Mouse (Mus musculus) hindlimb bud, embryonic 11.5 days (tissue): ENCODE results near the gene Pyy.
A peak's percentile ranks its signal among the peaks of the same experiment; 100 is the strongest.

Source experiments
- DNase-seq: peaks from one replicate; pipeline ENCODE4 v3.0.0-alpha.2; 2012; ENCODE audit warnings: low read depth, low spot score; ENCODE audit errors: extremely low spot score

Gene Pyy

DNA sequence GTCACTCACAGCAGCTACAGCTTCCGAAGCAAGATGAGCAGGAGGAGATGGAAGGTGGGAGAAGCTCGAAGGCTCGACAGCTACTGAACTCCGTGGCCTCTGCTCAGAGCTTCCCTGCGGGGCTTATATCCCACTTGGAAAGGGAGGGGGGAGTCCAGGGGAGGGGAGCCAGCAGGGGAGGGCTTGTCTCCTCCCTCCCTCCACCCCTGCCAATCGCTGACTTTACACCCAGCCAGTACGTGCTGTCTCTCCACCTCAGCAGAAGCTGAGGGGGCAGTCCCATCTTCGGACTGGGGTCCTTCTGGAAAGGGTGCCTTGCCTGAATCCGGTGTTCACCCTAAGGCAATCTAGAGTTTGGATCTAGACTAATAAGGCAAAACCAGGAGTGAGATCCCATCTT is at the start of gene Pyy:
Gene Pyy (minus strand): TSS at position 101 of the 400 bp plus-strand sequence.
- no peak for DNase-seq

DNA sequence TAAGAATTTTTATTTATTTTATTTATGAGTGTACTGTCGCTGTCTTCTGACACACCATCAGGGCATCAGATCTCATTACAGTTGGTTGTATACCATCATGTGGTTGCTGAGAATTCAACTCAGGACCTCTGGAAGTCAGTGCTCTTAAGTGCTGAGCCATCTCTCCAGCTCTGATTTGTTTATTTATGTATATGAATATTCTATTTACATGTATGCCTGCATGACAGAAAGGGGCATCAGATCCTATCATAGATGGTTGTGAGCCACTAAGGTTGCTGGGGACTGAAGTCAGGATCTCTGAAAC is 49.1 kb upstream of the Pyy start:
- DNase-seq: no peak

GRCm38 (mm10) chr11:102156039-102156785 is 48.6 kb upstream of the Pyy start, which contains the start of gene Tmem101:
TSS of gene Tmem101 (minus strand) at chr11:102156404.
- DNase-seq: peak; percentile 93

DNA sequence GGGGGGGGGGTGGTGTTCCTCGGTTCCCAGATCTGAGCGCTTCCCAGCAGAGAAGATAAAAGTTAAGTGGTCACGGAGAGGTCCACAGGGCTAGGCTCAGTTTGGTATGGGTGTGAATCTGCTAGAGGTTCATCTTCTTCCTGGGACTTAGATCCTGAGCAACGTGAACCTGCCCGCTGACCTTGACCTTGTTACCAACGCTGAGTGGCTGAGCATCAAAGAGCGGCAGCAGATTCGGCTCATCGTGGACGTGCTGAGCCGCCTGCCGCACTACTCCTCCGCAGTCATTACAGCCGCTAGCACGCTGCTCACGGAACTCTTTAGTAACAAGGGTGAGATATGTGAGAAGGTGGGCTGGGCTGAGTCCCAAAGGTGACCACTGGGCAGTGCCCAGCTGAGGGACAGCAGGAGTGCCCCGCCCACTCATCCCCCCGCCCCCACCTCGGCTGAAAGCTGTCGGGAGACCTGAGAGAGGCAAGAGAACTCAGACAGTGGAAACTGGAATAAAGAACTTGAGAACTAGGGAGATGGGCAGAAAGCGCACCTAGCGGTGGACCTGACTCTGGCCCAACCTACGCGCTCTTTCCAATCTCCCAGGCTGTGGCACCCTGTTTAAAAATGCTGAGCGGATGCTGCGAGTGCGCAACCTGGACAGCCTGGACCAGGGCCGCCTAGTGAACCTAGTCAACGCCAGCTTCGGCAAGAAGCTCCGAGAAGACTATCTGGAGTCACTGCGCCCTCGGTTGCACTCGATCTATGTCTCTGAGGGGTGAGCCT is 39.8 kb upstream of the Pyy start:
- DNase-seq: no peak

DNA sequence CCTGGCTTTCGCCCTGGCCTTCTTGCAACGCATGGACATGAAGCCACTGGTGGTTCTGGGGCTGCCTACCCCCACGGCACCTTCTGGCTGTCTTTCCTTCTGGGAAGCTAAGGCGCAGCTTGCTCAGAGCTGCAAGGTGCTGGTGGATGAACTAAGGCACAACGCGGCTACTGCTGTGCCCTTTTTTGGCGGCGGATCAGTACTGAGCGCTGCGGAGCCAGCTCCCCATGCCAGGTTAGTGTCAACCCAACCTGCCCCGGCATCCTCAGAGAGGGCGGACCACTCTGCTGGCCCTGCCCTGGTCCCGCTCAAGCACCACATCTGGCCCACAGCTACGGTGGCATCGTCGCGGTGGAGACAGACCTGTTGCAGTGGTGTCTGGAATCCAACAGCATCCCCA is 38.9 kb upstream of the Pyy start:
- no peak for DNase-seq

DNA sequence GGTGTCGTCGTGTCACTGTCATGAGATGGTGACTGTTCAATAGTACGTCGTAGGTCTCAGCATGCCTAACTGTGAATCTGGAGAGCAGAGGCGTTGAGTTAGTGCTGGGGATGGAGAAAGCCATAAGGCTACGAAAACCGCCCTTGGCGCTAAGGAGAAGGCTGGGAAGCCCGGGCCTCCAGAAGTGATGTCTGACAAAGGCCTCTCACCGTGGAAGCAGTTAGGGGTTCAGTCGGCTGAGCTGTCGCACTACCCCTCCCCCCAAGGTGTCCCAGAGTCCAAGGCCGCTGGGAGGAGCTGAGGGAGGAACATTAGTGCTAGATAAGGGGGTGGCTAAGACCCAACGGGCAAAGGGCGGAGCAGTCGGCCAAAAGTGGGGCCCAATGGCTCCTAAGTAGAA is 38.4 kb upstream of the Pyy start:
- no peak for DNase-seq

GRCm38 (mm10) chr11:102145471-102146001 is 37.9 kb upstream of the Pyy start, which contains the start of gene Nags:
TSS of gene Nags (plus strand) at chr11:102145513.
- no peak for DNase-seq

DNA sequence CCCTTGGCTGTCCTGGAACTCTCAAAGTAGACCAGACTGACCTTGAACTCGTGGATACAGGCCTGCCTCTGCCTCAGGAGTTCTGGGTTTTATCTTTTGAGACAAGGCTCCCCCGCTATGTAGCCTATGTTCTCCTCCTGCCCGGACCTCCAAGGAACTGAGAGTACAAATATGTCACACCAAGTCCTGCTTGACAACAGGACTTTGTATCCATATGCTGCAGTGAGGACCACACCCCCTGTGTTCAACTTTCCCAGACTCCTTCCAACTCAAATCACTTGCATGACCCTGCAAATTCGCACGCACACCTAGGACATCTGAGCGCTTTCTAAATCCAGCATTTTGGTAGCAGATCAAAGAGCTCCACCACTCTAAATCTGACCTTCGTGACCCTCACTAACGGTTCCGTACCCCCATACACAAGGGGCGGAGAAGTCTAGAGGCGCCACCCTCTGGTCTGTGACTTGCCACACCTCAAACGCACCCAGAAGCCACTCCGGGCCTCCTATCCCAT is 37.4 kb upstream of the Pyy start:
- no peak for DNase-seq

DNA sequence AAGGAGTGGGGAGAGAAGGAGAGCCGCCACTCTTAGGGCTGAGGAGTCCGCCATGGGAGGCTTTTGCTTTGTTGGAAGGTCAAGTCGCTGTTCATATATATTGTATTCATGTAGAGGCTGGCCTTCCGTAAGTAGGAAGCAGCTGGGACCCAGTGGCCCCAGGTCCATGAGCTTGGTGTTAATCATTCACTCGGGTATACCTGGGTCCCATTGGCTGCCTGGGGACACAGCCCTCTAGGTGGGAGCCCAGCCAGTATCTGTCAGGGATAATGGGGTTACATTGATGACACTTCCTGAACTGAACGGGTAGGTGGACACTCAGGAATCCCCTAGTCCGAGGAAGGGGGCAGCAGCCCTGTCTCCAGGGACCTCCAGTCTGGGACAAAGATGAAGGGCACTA is 34.7 kb upstream of the Pyy start:
- DNase-seq: no peak

DNA sequence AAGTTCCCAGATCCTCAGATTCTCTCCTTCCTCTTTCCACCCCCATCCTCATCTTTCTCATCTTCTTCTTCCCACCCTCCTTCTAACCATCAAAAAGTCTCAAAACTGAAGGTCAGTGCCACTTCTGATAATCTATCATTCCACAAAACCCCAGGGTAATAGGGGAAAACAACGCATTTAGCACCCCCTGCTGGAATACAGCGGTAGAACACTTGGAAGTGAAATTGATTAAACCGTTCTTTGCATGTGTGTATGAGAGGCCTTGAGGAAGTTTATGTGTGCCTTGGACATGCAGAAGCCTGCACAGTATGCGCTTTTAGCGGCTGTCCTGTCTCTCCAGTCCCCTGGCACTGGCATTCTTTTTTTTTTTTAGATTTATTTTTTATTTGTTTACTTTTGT is 32.9 kb upstream of the Pyy start:
- DNase-seq: peak; percentile 81

GRCm38 (mm10) chr11:102138447-102138740 is 30.8 kb upstream of the Pyy start:
- no peak for DNase-seq

- no peak for DNase-seq
These were observed 30.2 kb upstream of the Pyy start for GRCm38 (mm10) chr11:102137625-102138446.

DNA sequence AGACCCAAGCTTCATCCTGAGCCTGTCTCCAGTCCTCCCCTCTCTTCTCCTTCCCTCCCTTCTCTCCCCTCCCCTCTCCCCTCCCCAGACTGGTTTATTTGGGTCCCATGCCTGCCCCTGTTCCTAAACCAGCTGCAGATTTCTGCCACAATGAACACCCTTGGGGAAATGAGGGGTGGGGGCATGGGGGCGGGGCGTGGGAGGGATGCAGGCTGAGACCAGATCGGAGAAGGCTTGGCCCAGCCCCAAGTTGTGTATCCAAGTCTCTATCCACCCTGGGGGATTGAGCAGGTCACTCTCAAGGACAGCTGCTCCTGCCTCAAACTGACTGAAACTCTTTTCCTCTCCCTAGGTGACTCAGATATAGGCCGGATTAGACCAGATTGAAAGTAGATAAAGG is 26.9 kb upstream of the Pyy start:
- DNase-seq: no peak

DNA sequence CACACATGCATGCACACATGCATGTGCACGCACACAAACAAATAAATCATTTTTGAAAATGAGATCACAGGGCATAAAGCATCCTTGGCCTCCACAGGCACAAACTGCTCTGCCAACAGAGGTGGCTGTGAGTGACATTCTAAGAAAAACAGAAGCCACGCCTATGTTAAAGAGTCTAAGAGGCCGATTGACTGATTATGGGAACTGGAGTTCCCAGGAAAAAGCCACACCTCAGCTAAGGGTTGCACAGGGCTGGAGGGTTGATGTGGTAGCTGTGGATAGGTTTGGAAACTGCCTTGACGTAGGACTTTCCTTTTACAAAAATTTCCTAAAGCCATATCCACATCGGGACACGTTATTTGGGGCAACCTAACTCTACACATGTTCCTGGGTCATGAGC is 9.8 kb upstream of the Pyy start:
- no peak for DNase-seq

- no peak for DNase-seq
These were observed 8.6 kb upstream of the Pyy start for GRCm38 (mm10) chr11:102116241-102116640.

- no peak for DNase-seq
These were observed 3.9 kb upstream of the Pyy start for GRCm38 (mm10) chr11:102111576-102111975.

- no peak for DNase-seq
These were observed 721 bp downstream of the Pyy start for GRCm38 (mm10) chr11:102106911-102107310.

DNA sequence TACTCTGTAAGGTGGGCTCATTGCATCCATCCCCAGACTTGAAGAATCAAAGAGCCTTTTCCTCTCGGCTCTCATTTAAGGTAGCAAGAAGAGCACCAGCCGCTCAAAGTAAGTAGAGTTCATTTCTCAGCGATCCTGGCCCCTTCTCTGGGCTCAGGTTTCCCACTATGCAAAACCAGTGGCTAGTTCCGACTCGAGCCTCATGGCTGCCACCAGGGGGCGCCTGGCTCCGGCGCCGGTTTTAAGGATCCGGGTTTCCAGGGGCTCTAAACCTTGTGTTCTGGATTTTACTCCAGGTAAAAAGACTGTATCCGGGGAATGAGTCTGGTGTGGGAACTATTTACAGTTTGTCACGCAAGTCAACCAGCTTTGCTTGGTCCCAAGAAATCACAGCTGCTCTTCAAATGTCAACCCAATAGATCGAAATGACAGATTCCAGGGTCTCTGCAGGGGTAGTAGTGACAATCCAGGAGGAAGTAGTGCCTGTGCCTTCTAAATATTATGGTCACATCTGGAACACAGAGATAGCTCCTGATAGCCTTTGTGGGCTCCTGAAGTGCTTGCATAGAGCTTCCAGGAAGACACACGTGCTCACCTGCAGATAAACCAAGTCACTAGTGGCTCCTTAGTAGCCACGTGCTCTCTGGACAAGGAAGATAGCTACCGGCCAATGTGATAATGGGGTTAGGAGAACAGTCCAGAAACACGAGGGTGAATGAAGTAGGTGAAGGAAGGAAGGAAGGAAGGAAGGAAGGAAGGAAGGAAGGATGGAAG is 5.0 kb downstream of the Pyy start:
- no peak for DNase-seq

DNA sequence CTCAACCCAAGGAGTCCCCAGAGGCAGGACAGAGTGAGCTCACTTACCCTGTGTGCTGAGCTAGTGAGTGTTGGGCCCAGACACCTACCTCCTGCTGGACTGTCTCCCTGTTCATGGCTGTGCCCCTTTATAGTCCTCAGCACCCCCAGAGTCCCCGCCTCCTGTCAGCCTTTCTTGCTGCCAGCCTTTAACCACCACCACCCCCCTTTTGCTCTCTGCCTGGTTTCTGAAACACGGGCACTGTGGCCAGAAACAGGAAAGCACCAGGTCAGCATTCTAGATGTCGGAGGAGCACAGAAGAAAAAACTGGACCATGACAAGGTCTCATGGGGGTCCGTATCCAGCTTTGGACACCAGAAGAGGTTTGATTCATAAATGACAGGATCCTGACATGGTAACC is 6.4 kb downstream of the Pyy start, which contains the start of gene Ppy:
Gene Ppy (minus strand): TSS at position 101 of the 400 bp plus-strand sequence.
- no peak for DNase-seq

- DNase-seq: no peak
These were observed 10.7 kb downstream of the Pyy start for GRCm38 (mm10) chr11:102096887-102097391.
